Mouse (Mus musculus): ENCODE measurements around the gene Bcas3.

Bcas3 gene

GRCm38 (mm10) chr11:85529531-85530285 lies 176.7 kb downstream of the Bcas3 start:
- DNase-seq (ENCODE audit: low spot score), result no peak

- no peak for DNase-seq (ENCODE audit: low spot score)
Measured at GRCm38 (mm10) chr11:85540989-85541388, 188.0 kb downstream of the Bcas3 start.

- DNase-seq (ENCODE audit: low spot score), result no peak
Measured at GRCm38 (mm10) chr11:85543311-85543710, 190.3 kb downstream of the Bcas3 start.

- no peak for DNase-seq (ENCODE audit: low spot score)
Measured at GRCm38 (mm10) chr11:85545602-85546001, 192.6 kb downstream of the Bcas3 start.

GRCm38 (mm10) chr11:85547966-85548365 lies 195.0 kb downstream of the Bcas3 start:
- DNase-seq (ENCODE audit: low spot score), result no peak

GRCm38 (mm10) chr11:85549651-85550050 lies 196.7 kb downstream of the Bcas3 start:
- no peak for DNase-seq (ENCODE audit: low spot score)

- no peak for DNase-seq (ENCODE audit: low spot score)
Measured at GRCm38 (mm10) chr11:85555066-85555465, 202.1 kb downstream of the Bcas3 start.

- DNase-seq (ENCODE audit: low spot score), result no peak
Measured at GRCm38 (mm10) chr11:85555721-85556120, 202.8 kb downstream of the Bcas3 start.

GRCm38 (mm10) chr11:85565068-85565467 lies 212.1 kb downstream of the Bcas3 start:
- DNase-seq (ENCODE audit: low spot score), result no peak

GRCm38 (mm10) chr11:85571040-85571439 lies 218.1 kb downstream of the Bcas3 start:
- no peak for DNase-seq (ENCODE audit: low spot score)

- DNase-seq (ENCODE audit: low spot score), result no peak
Measured at GRCm38 (mm10) chr11:85571936-85572335, 219.0 kb downstream of the Bcas3 start.

GRCm38 (mm10) chr11:85572590-85572989 lies 219.6 kb downstream of the Bcas3 start:
- no peak for DNase-seq (ENCODE audit: low spot score)

GRCm38 (mm10) chr11:85574496-85574895 lies 221.5 kb downstream of the Bcas3 start:
- no peak for DNase-seq (ENCODE audit: low spot score)

- no peak for DNase-seq (ENCODE audit: low spot score)
Measured at GRCm38 (mm10) chr11:85577816-85578645, 225.1 kb downstream of the Bcas3 start.

- no peak for DNase-seq (ENCODE audit: low spot score)
Measured at GRCm38 (mm10) chr11:85584086-85584485, 231.1 kb downstream of the Bcas3 start.

- DNase-seq (ENCODE audit: low spot score), result no peak
Measured at GRCm38 (mm10) chr11:85593636-85594035, 240.7 kb downstream of the Bcas3 start.

GRCm38 (mm10) chr11:85599251-85599650 lies 246.3 kb downstream of the Bcas3 start:
- no peak for DNase-seq (ENCODE audit: low spot score)

- DNase-seq (ENCODE audit: low spot score), result no peak
Measured at GRCm38 (mm10) chr11:85603546-85604322, 250.8 kb downstream of the Bcas3 start.

GRCm38 (mm10) chr11:85609303-85609940 lies 256.5 kb downstream of the Bcas3 start:
- no peak for DNase-seq (ENCODE audit: low spot score)

GRCm38 (mm10) chr11:85613035-85613434 lies 260.1 kb downstream of the Bcas3 start:
- DNase-seq (ENCODE audit: low spot score), result no peak

GRCm38 (mm10) chr11:85613586-85613985 lies 260.6 kb downstream of the Bcas3 start:
- DNase-seq (ENCODE audit: low spot score), result no peak

GRCm38 (mm10) chr11:85614431-85614830 lies 261.5 kb downstream of the Bcas3 start:
- DNase-seq (ENCODE audit: low spot score), result no peak

Measured in urinary bladder, postnatal 25 days (tissue).